Mouse (Mus musculus): ENCODE data around the gene Cdk5.

- TF ChIP-seq POLR2A (IDR thresholded peaks at IDR 0.05; ENCODE audit: extremely low read depth, insufficient read depth, low read length) (no peak), CTCF (IDR thresholded peaks at IDR 0.05; ENCODE audit: low read depth, low read length) (no peak)
These were observed 10.7 kb upstream of the Cdk5 start for GRCm38 (mm10) chr5:24433993-24434392.

All from liver, adult 2 months (tissue).